Mouse (Mus musculus) midbrain, embryonic 16.5 days (tissue): ENCODE results near the gene Rmi2. TPM values are rescaled to one million over a fixed set of nuclear protein-coding genes. Genes with fewer than 3 reads are reported as not detected.

Source experiments
- ATAC-seq: fragments of 200-750 bp; cut with Nextera tagmentation; 2 replicates; pipeline ENCODE4 v1.8.0; 2017; ENCODE audit warnings: moderate TSS enrichment
- H3K27ac ChIP-seq: fragments of 300-500 bp; sonication (generic); 2 replicates; pipeline ENCODE4 v1.5.1; 2014; ENCODE audit warnings: mild to moderate bottlenecking, low read length, mixed read lengths
- H3K27me3 ChIP-seq: fragments of 300-500 bp; sonication (generic); 2 replicates; pipeline ENCODE4 v1.6.1; 2014; ENCODE audit warnings: low read depth, low read length, mixed read lengths; ENCODE audit not compliant: control insufficient read depth, insufficient read depth
- H3K36me3 ChIP-seq: fragments of 300-500 bp; sonication (generic); 2 replicates; pipeline ENCODE4 v1.6.1; 2014; ENCODE audit warnings: mild to moderate bottlenecking, low read length, moderate library complexity, mixed read lengths; ENCODE audit not compliant: control insufficient read depth, insufficient read depth
- H3K4me1 ChIP-seq: fragments of 300-500 bp; sonication (generic); 2 replicates; pipeline ENCODE4 v1.6.1; 2014; ENCODE audit warnings: mild to moderate bottlenecking, low read length, mixed read lengths; ENCODE audit not compliant: control insufficient read depth, insufficient read depth
- H3K4me2 ChIP-seq: fragments of 300-500 bp; sonication (generic); 2 replicates; pipeline ENCODE4 v1.6.1; 2014; ENCODE audit warnings: mild to moderate bottlenecking, low read length, mixed read lengths
- H3K4me3 ChIP-seq: fragments of 300-500 bp; sonication (generic); 2 replicates; pipeline ENCODE4 v1.5.1; 2014; ENCODE audit warnings: low read depth, mild to moderate bottlenecking, low read length, moderate library complexity, mixed read lengths
- H3K9ac ChIP-seq: fragments of 300-500 bp; sonication (generic); 2 replicates; pipeline ENCODE4 v1.6.1; 2014; ENCODE audit warnings: low read depth, low read length, mixed read lengths
- H3K9me3 ChIP-seq: fragments of 300-500 bp; sonication (generic); replicated peaks from 2 replicates; pipeline ENCODE4 v1.6.1; 2014; ENCODE audit warnings: mild to moderate bottlenecking, low read length, mixed read lengths; ENCODE audit not compliant: control insufficient read depth, poor library complexity, severe bottlenecking
- WGBS: fragments of 180-500 bp; shearing (Covaris S2); extraction: QIAGEN DNeasy Blood & Tissue Kit; methylation state at CpG from one replicate; pipeline ENCODE4 v1.1.7; 2014; 5-methylcytosine and 5-hydroxymethylcytosine counted together
- polyA plus RNA-seq: library from polyadenylated mRNA; unstranded; fragments of >200 nt; fragmentation: Nextera tagmentation; extraction: Ambion mirVana; gene quantifications from 2 replicates; pipeline ENCODE4 v1.2.1, GENCODE M21; 2015

Rmi2 gene
- polyA plus RNA-seq, 1 experiment from 2014 or later = 0.31 TPM

GRCm38 (mm10) chr16:10837903-10838302, 3.0 kb downstream of the Rmi2 start:
- Histone ChIP-seq H3K36me3 (no peaks in the 10 kb centered on the region), H3K4me3 (no peak overlapping the region), H3K4me2 (no peak overlapping the region), H3K27ac (no peak overlapping the region), H3K4me1 (peaks cover 8% of the 10 kb centered on the region), H3K27me3 (no peaks in the 10 kb centered on the region), H3K9ac (no peak overlapping the region), H3K9me3 (no peaks in the 10 kb centered on the region)
- no peak for ATAC-seq
- 83% methylated on average over 1 of the region's 1 CpGs for WGBS

- Histone ChIP-seq H3K36me3 (no peaks in the 10 kb centered on the region), H3K4me1 (peaks cover 10% of the 10 kb centered on the region), H3K27me3 (no peaks in the 10 kb centered on the region), H3K4me3 (no peak overlapping the region), H3K4me2 (no peak overlapping the region), H3K9me3 (no peaks in the 10 kb centered on the region), H3K27ac (no peak overlapping the region), H3K9ac (no peak overlapping the region)
- ATAC-seq = no peak
- WGBS = 48% methylated on average over 9 of the region's 10 CpGs
These were observed 3.8 kb downstream of the Rmi2 start for GRCm38 (mm10) chr16:10838487-10839245.

DNA sequence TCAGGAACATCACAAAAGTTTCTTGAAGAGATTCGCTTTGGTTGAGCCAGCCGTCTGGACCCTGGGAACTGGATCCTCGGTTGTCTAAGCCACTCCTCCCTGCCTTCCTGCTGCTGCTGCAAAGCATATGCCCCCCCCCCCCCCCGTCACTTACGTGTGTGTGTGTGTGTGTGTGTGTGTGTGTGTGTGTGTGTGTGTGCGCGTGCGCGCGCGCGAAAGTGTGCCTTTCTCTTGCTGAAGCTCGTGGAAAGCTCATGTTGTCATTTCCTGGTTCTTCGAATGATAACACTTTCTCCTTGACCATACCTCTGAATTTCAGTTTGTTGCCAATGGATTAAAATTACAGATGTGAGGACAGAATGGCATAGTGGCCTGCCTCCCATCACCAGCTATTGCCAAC, 5.2 kb downstream of the Rmi2 start:
- H3K36me3 ChIP-seq = no peaks in the 10 kb centered on the region
- H3K4me2 ChIP-seq = no peak overlapping the region
- no peak overlapping the region for H3K9ac ChIP-seq
- ATAC-seq = no peak
- H3K4me1 ChIP-seq = peaks cover 9% of the 10 kb centered on the region
- no peak overlapping the region for H3K4me3 ChIP-seq
- no peaks in the 10 kb centered on the region for H3K9me3 ChIP-seq
- H3K27ac ChIP-seq = no peak overlapping the region
- H3K27me3 ChIP-seq = no peaks in the 10 kb centered on the region
- WGBS = 81% methylated on average over 5 of the region's 14 CpGs

- WGBS = 81% methylated on average over 4 of the region's 4 CpGs
These were observed 7.5 kb downstream of the Rmi2 start for GRCm38 (mm10) chr16:10842282-10842855.

GRCm38 (mm10) chr16:10843486-10844318, 8.8 kb downstream of the Rmi2 start:
- H3K9me3 ChIP-seq = no peaks in the 10 kb centered on the region
- H3K4me3 ChIP-seq = 0 out of 2 replicates have a peak overlapping the region, but pooled peaks have one; percentile 4
- WGBS = 22% methylated on average over 18 of the region's 18 CpGs
- H3K9ac ChIP-seq = 0 out of 2 replicates have a peak overlapping the region, but pooled peaks have one; percentile 42
- H3K27me3 ChIP-seq = no peaks in the 10 kb centered on the region
- peaks cover 5% of the 10 kb centered on the region; the same call in 1 of the 2 replicates for H3K4me1 ChIP-seq
- H3K27ac ChIP-seq = no peak overlapping the region; the same call in 1 of the 2 replicates
- peak overlapping the region; percentile 47 for H3K4me2 ChIP-seq
- no peak for ATAC-seq
- no peaks in the 10 kb centered on the region for H3K36me3 ChIP-seq

More at GRCm38 (mm10) chr16:10842282-10842855, 7.5 kb downstream of the Rmi2 start:
- H3K36me3 ChIP-seq = no peaks in the 10 kb centered on the region
- peaks cover 5% of the 10 kb centered on the region; the same call in 1 of the 2 replicates for H3K4me1 ChIP-seq
- H3K27me3 ChIP-seq = no peaks in the 10 kb centered on the region
- H3K4me3 ChIP-seq = no peak overlapping the region
- H3K4me2 ChIP-seq = no peak overlapping the region
- no peak overlapping the region for H3K9ac ChIP-seq
- no peak for ATAC-seq
- no peak overlapping the region for H3K27ac ChIP-seq
- H3K9me3 ChIP-seq = no peaks in the 10 kb centered on the region

GRCm38 (mm10) chr16:10844319-10844670, 9.4 kb downstream of the Rmi2 start:
- H3K4me3 ChIP-seq = no peak overlapping the region
- no peak overlapping the region; the same call in 1 of the 2 replicates for H3K27ac ChIP-seq
- no peak overlapping the region for H3K9ac ChIP-seq
- no peaks in the 10 kb centered on the region for H3K27me3 ChIP-seq
- H3K4me2 ChIP-seq = peak overlapping the region; percentile 47; the same call in 1 of the 2 replicates
- H3K4me1 ChIP-seq = peaks cover 5% of the 10 kb centered on the region; the same call in 1 of the 2 replicates
- ATAC-seq = no peak
- H3K9me3 ChIP-seq = no peaks in the 10 kb centered on the region
- WGBS = 70% methylated on average over 6 of the region's 6 CpGs
- H3K36me3 ChIP-seq = no peaks in the 10 kb centered on the region

DNA sequence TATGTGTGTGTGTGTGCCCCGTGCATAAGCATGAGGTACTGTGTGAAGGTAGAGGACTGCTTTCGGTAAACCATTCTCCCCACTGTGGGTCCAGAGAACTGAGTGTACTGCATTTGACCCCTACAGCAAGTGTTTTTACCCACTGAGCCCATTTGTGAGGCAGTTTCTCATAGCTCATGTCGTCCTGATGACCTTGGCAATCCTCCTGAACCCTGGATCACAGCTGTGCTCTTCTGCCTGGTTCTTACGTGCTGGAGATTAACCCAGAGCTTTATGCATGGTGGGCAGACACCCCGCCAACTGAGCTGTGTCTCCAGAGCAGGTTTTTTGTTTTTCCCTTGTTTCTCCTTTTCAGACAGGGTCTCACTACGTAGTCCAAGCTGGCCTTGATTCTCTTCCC, 11.1 kb downstream of the Rmi2 start:
- Histone ChIP-seq H3K4me3 (no peak overlapping the region), H3K9ac (no peak overlapping the region), H3K27me3 (no peaks in the 10 kb centered on the region), H3K4me1 (peaks cover 5% of the 10 kb centered on the region; the same call in 1 of the 2 replicates), H3K36me3 (no peaks in the 10 kb centered on the region), H3K9me3 (no peaks in the 10 kb centered on the region), H3K27ac (no peak overlapping the region), H3K4me2 (no peak overlapping the region)
- 78% methylated on average over 6 of the region's 6 CpGs for WGBS
- ATAC-seq = no peak

DNA sequence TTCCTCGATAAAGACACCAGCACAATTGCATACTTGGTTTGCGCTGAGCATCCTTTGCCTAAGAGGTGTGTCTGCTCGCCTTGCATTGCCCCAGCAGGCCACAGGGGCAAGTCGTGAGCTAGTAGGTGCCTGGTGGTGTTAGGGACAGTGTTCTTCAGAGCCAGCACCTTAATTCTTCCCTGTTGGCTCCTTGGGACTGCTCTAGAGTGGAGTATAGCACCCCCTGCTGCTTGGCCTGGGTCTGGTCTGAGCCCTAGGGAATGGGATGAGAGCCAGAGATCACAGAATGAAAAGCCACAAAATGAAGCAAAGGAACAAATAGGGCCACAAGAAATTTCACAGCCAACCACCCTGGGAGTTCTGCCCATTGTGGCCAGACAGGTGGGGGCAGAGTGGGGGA, 11.6 kb downstream of the Rmi2 start:
- no peaks in the 10 kb centered on the region for H3K9me3 ChIP-seq
- no peak overlapping the region for H3K27ac ChIP-seq
- H3K9ac ChIP-seq = no peak overlapping the region
- 65% methylated on average over 4 of the region's 4 CpGs for WGBS
- H3K4me3 ChIP-seq = no peak overlapping the region
- H3K4me2 ChIP-seq = no peak overlapping the region
- H3K4me1 ChIP-seq = peaks cover 5% of the 10 kb centered on the region; the same call in 1 of the 2 replicates
- H3K36me3 ChIP-seq = no peaks in the 10 kb centered on the region
- no peaks in the 10 kb centered on the region for H3K27me3 ChIP-seq
- no peak for ATAC-seq
